Mouse (Mus musculus) thymus, adult 2 months (tissue): ENCODE results near the gene Nags. TPM values are rescaled to one million over a fixed set of nuclear protein-coding genes. Genes with fewer than 3 reads are reported as not detected.

Experiments
- DNase-seq: peaks from one replicate; pipeline ENCODE4 v3.0.0; 2021
- H3K27ac ChIP-seq: fragments of 200-500 bp; 2 replicates; pipeline ENCODE4 v1.5.1; 2012; ENCODE audit warnings: low read length, control low read depth; ENCODE audit not compliant: control insufficient read depth, insufficient read depth
- H3K27me3 ChIP-seq: fragments of 200-500 bp; 2 replicates; pipeline ENCODE4 v1.6.1; 2012; ENCODE audit warnings: mild to moderate bottlenecking, low read length, moderate library complexity, mixed read lengths; ENCODE audit not compliant: control insufficient read depth, insufficient read depth
- H3K36me3 ChIP-seq: fragments of 200-500 bp; 2 replicates; pipeline ENCODE4 v1.6.1; 2012; ENCODE audit warnings: mild to moderate bottlenecking, low read length, moderate library complexity; ENCODE audit not compliant: control insufficient read depth, insufficient read depth
- H3K4me1 ChIP-seq: fragments of 200-500 bp; replicated peaks from 2 replicates; pipeline ENCODE4 v1.6.1; 2012; ENCODE audit warnings: low read length; ENCODE audit not compliant: control insufficient read depth, insufficient read depth
- H3K4me3 ChIP-seq: fragments of 200-500 bp; 2 replicates; pipeline ENCODE4 v1.5.1; 2012; ENCODE audit warnings: mild to moderate bottlenecking, low read length, control low read depth, moderate library complexity; ENCODE audit not compliant: control insufficient read depth, insufficient read depth
- CTCF ChIP-seq: fragments of 200-500 bp; IDR thresholded peaks from 2 replicates; pipeline ENCODE4 v1.5.1; 2012; ENCODE audit warnings: mild to moderate bottlenecking, control low read depth, low read length, moderate library complexity, borderline replicate concordance; ENCODE audit not compliant: control insufficient read depth, poor library complexity, insufficient read depth; ENCODE audit errors: extremely low read depth
- POLR2A ChIP-seq: fragments of 200-500 bp; IDR thresholded peaks from 2 replicates; pipeline ENCODE4 v1.6.1; 2012; ENCODE audit warnings: mild to moderate bottlenecking, low read length, control low read depth, moderate library complexity; ENCODE audit not compliant: control insufficient read depth, poor library complexity, insufficient read depth; ENCODE audit errors: extremely low read depth
- WGBS: fragments of 180-500 bp; shearing (Covaris S2); methylation state at CpG from one replicate; pipeline ENCODE4 v1.1.7; 2018; 5-methylcytosine and 5-hydroxymethylcytosine counted together
- polyA plus RNA-seq: library from polyadenylated mRNA; depleted of rRNA; stranded (reverse); fragments of >200 nt; gene quantifications from 2 replicates; pipeline ENCODE4 v1.2.3, GENCODE M21; 2012

The Nags gene
- polyA plus RNA-seq, 1 experiment = 0.09 TPM

DNA sequence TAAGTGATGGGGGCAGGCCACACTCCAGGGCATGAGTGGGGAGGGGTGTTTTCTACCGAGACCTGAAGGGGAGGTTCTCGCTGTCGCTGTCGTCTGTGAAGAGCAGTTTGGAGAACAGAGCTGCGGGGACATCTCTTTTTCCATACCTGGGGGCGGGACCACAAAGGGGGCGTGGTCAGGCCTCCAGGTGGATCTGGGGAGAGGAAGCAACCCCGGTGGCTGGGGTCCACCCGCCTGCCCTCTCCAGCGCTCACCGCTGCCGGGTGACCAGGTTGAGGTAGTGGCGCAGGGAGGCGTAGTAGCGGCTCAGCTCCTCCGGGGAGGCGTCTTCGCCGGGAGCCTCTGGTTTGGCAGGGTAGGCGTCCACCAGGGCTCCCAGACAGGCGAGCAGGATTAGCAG is 38.4 kb upstream of the Nags start:
- Histone ChIP-seq H3K36me3 (no peaks in the 10 kb centered on the region), H3K4me1 (no peaks in the 10 kb centered on the region), H3K4me3 (no peak overlapping the region), H3K27ac (no peak overlapping the region), H3K27me3 (peaks cover 7% of the 10 kb centered on the region; the same call in 1 of the 2 replicates)
- TF ChIP-seq POLR2A (no peak), CTCF (no peak)
- no peak for DNase-seq
- 4% methylated on average over 21 of the region's 21 CpGs for WGBS

GRCm38 (mm10) chr11:102107732-102108131 is 37.6 kb upstream of the Nags start, which contains the start of gene Pyy:
Pyy (minus strand) TSS chr11:102107832.
- H3K4me3 ChIP-seq = no peak within 1 kb of the TSS
- H3K4me1 ChIP-seq = no peaks in the 10 kb centered on the region
- peaks cover 7% of the 10 kb centered on the region; the same call in 1 of the 2 replicates for H3K27me3 ChIP-seq
- H3K27ac ChIP-seq = no peak within 1 kb of the TSS
- H3K36me3 ChIP-seq = no peaks in the 10 kb centered on the region
- 26% methylated on average over 9 of the region's 9 CpGs for WGBS
- no peak for TF ChIP-seq POLR2A
- no peak for TF ChIP-seq CTCF
- no peak for DNase-seq

DNA sequence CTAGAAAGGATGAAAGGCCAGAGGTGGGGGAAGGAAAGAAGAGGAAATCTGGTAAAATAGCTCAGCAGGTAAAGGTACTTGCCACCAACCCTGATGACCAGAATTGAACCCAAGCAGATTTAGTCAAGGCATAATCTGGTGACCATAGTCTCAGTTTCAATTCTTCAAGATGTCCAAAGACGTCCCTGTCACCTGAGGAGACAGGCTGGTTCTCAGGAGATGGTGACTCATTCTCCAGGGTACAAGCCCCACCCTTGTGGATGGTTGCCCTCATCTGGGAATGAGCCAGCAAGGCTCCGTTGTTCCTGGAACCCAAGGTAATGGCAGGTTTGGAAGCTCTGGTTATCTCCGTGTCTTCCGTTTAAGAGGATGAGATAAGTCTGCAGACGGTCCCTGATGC is 33.7 kb upstream of the Nags start:
- H3K27ac ChIP-seq = no peak overlapping the region
- peaks cover 7% of the 10 kb centered on the region; the same call in 1 of the 2 replicates for H3K27me3 ChIP-seq
- H3K36me3 ChIP-seq = no peaks in the 10 kb centered on the region
- no peak overlapping the region for H3K4me3 ChIP-seq
- no peak for DNase-seq
- H3K4me1 ChIP-seq = no peaks in the 10 kb centered on the region
- 92% methylated on average over 5 of the region's 5 CpGs for WGBS
- no peak for TF ChIP-seq POLR2A
- TF ChIP-seq CTCF = no peak

DNA sequence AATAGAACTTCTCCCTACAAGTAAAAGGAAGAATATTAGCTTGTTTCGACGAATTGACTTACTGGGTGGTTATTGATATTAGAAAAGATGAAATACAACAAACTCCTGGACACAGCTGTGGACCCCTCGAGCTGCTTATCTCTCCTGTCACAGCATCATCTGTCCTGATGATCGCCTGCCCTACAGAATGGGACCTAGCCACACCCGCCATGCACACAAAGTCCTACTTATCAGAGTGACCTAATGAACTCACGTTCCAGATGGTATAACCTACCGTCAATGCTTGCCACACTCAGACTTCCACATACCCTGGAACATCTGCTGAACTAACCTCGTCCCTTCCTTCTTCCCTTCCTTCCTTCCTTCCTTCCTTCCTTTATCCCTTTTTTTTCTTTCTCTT is 29.1 kb upstream of the Nags start:
- no peak for DNase-seq
- no peaks in the 10 kb centered on the region for H3K36me3 ChIP-seq
- TF ChIP-seq POLR2A (no peak), CTCF (no peak)
- H3K27me3 ChIP-seq = no peaks in the 10 kb centered on the region
- WGBS = 76% methylated on average over 8 of the region's 8 CpGs
- no peaks in the 10 kb centered on the region for H3K4me1 ChIP-seq
- H3K27ac ChIP-seq = no peak overlapping the region
- no peak overlapping the region for H3K4me3 ChIP-seq

DNA sequence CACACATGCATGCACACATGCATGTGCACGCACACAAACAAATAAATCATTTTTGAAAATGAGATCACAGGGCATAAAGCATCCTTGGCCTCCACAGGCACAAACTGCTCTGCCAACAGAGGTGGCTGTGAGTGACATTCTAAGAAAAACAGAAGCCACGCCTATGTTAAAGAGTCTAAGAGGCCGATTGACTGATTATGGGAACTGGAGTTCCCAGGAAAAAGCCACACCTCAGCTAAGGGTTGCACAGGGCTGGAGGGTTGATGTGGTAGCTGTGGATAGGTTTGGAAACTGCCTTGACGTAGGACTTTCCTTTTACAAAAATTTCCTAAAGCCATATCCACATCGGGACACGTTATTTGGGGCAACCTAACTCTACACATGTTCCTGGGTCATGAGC is 27.9 kb upstream of the Nags start:
- WGBS = 83% methylated on average over 6 of the region's 6 CpGs
- TF ChIP-seq CTCF (no peak), POLR2A (no peak)
- Histone ChIP-seq H3K27ac (no peak overlapping the region), H3K27me3 (no peaks in the 10 kb centered on the region), H3K4me1 (no peaks in the 10 kb centered on the region), H3K4me3 (no peak overlapping the region), H3K36me3 (no peaks in the 10 kb centered on the region)
- DNase-seq = no peak

GRCm38 (mm10) chr11:102134516-102134915 is 10.8 kb upstream of the Nags start:
- WGBS = 48% methylated on average over 4 of the region's 4 CpGs
- H3K4me3 ChIP-seq = no peak overlapping the region
- H3K27ac ChIP-seq = no peak overlapping the region
- no peaks in the 10 kb centered on the region for H3K4me1 ChIP-seq
- no peak for TF ChIP-seq POLR2A
- TF ChIP-seq CTCF = no peak
- no peaks in the 10 kb centered on the region; the same call in 1 of the 2 replicates for H3K27me3 ChIP-seq
- no peak for DNase-seq
- H3K36me3 ChIP-seq = no peaks in the 10 kb centered on the region

DNA sequence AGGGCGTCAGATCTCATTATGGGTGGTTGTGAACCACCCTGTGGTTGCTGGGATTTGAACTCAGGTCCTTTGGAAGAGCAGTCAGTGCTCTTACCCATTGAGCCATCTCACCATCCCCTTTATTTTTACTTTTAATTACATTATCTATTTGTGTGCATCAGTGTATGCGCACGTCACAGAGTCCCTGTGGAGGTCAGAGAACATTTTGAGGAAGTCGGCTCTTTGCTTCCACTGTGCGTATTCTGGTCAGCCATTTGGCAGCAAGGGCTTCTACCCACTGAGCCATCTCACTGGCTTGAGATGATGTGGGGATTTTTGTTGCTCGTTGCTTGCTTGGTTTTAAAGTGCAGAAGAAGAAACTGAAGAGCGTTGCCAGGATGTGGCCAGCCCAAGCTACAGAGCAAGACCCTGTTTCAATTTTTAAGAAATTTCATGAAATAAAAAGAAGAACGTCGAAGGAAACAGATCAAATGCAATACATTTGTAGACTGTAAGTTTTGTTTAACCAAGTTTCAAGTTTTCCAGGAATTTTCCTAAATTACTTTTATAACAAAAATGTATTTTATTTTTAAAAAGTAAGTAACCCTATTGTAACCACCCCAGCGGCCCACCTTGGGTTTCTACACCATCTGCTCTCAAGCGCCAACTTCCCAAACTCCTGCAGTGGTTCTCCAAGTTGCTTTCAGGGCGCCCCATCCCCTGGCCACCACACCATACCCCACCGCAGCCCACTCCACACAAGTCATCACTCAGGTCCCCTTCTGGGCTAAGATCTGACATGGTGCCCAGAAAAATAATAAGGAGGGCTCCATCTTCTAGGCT is 7.5 kb upstream of the Nags start:
- 23% methylated on average over 13 of the region's 13 CpGs for WGBS
- no peaks in the 10 kb centered on the region; the same call in 1 of the 2 replicates for H3K27me3 ChIP-seq
- TF ChIP-seq POLR2A = no peak
- no peak for TF ChIP-seq CTCF
- no peak overlapping the region for H3K27ac ChIP-seq
- H3K4me3 ChIP-seq = no peak overlapping the region
- no peaks in the 10 kb centered on the region for H3K4me1 ChIP-seq
- no peaks in the 10 kb centered on the region for H3K36me3 ChIP-seq
- DNase-seq = no peak
